Mouse (Mus musculus) frontal cortex, postnatal 25 days (tissue): Measurements from ENCODE around the gene Dnase2a.
"Not testable (repeated sequence)": the region's sequence is repeated elsewhere in the genome, so short reads cannot be mapped to it uniquely, and the experiment has no call there.

Source experiments
- DNase-seq, 2 experiments: peaks; one replicate each; pipeline ENCODE4 v3.0.0; 2022; ENCODE audit warnings: low spot score in 2 of 2

Dnase2a gene

GRCm38 (mm10) chr8:84907493-84907892 is 867 bp upstream of the Dnase2a start:
- DNase-seq = no peak

DNA sequence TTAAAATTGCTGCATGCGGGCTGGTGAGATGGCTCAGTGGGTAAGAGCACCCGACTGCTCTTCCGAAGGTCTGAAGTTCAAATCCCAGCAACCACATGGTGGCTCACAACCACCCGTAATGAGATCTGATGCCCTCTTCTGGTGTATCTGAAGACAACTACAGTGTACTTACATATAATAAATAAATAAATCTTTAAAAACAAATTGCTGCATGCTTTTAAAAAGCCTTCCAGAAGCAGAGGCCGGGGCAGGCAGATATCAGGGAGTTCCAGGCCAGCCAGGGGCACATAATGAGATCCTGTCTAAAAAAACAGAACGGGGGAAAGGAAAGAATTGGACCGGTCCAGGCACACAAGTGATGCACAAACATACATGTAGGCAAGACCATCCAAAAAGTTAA is 381 bp upstream of the Dnase2a start:
- not testable (repeated sequence) for DNase-seq

DNA sequence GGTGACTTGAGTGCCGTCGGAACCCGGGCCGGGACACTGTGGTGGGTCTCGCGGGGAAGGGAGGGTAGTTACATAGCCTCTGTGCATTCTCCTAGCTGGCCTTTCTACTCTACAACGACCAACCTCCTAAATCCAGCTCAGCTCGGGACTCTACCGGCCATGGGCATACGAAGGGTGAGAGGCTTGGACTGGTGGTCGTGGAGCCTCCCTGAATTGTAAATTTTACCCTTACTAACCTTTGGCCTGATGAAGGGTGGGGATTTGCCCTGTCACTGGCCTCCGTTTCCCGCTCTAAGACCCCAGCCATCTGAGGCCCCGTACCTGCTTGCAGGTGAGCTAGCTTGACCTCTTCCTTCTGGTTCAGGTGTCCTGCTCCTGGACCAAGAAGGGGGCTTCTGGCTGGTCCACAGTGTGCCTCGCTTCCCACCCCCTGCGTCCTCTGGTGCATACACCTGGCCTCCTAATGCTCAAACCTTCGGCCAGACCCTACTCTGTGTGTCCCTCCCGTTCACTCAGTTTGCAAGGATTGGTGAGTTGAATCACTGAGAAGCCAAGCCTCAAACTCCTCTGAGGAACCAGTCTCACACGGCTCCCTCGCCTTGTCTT is 905 bp downstream of the Dnase2a start:
- no peak for DNase-seq

- no peak for DNase-seq
Observed at GRCm38 (mm10) chr8:84909949-84910348, 1.6 kb downstream of the Dnase2a start.

DNA sequence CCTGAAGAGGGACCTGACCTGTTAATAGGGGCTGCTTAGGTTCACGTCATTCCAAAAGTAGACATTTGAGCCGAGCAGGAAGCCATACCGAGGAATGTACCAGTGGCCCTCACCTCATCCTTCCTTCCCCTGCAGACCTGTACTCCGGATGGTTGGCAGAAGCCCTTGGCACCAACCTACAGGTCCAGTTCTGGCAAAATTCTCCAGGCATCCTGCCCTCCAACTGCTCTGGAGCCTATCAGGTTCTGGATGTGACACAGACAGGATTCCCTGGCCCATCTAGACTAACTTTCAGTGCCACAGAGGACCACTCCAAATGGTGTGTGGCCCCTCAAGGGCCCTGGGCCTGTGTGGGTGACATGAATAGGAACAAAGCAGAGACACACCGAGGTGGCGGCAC is 2.2 kb downstream of the Dnase2a start:
- DNase-seq = no peak

- DNase-seq = no peak
Observed at GRCm38 (mm10) chr8:84911854-84912253, 3.5 kb downstream of the Dnase2a start.

DNA sequence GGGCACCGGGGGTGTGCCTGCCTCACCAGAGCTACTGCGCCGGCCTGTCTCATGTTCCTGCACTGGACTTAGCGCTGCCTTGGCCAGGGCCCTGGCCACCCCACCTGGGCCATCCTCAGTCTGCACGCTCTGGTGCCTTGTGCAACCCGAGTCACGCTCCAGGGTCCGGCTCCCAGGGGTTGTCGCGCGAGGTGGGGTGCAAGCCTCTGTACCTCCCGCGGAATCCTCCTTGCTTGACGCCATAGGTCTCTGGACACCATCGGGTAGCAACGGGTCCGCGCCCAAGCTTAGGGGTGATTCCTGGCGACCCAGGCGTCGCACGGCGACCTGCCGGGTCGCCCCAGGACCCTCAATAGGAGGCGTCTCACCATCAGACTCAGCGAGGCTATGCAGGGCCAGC is 4.0 kb downstream of the Dnase2a start:
- no peak for DNase-seq

DNA sequence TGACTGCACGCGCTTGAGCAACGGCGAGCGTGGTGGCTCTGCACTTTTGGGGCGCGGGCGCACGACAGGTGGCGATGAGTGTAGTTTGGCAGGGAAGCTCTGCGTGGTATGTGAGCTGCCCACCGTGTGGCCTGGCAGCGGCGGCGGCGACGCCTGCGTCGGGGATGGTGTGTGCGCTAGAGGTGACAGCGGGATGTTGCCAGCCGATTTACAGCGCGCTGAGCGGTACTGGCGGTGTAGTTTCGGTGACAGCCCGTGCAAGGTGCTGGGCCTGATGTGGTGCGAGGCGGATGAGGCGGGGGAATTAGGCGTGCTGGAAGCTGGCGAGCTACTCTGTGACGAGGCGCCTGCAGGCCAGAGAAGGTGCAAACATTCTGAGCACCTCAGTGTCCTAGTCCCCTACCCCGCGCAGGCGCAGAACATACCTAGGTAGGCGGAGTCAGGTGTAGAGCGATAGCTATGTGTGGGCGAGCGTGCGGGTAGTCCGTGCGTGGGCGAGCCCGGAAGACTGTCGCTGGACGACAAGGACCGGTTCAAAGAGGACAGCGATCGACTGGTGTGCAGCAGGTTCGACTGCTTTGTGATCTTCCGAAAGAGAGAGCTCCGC is 4.6 kb downstream of the Dnase2a start:
- DNase-seq = no peak

GRCm38 (mm10) chr8:84913502-84913900 is 5.1 kb downstream of the Dnase2a start:
- DNase-seq = no peak

DNA sequence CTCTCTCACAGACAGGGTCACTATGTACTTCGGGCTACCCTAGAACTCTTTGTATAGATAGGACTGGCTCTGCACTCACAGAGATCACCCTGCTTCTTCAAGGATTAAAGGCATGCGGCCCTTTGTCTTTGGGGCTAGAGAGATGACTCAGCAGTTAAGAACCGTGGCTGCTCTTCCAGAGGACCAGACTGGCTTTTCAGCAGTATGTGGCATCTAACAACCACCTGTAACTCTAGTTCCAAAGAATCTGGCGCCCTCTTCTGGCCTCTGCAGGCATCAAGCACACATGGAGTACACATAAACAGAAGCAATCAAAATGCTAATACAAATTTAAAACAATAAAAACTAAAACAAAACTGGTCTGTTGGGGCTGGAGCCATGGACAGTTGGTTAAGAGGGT is 5.6 kb downstream of the Dnase2a start:
- DNase-seq = no peak

GRCm38 (mm10) chr8:84915269-84915668 is 6.9 kb downstream of the Dnase2a start:
- no peak for DNase-seq

- no peak for DNase-seq
Observed at GRCm38 (mm10) chr8:84917781-84918180, 9.4 kb downstream of the Dnase2a start.

GRCm38 (mm10) chr8:84918646-84919045 is 10.3 kb downstream of the Dnase2a start:
- no peak for DNase-seq

DNA sequence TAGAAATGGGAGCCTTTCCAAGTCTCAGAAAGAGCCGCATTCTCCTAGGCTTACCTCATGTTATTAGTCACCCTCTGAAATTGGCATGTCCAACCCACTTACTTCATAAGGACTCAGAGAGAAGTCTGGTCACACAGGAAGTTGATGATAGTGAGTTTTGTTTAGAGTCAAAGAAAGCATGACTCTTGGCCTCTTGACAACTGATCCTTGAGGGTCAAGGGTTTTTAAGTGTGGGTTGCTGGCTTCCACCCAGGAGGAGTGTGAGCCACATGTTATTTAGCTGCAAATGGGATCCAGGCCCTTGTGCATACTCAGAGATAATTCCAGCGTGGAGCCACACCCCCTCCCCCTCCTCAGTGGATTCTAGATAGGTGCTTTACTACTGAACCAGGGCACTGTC is 13.2 kb downstream of the Dnase2a start:
- no peak for DNase-seq

DNA sequence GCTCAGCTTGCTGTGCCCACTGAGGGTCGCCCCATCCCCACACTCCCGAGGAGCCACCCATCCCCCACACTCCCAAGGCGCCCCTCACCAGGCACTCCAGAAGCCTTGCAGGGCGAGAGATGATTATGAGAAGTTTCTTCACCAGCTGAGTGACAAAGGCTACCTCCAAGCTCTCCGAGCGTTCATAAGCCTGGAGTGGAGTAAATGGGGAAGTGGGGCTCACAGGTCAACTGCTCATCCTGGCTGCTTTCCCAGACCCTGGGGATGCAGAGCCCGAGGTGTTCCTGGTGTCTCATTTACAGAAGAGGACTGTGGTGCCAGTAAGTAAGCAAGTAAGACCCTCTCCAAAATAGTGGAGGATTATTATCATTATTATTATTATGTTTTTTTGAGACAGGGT is 17.2 kb downstream of the Dnase2a start:
- no peak for DNase-seq

GRCm38 (mm10) chr8:84927513-84927912 is 19.2 kb downstream of the Dnase2a start:
- DNase-seq = no peak

- DNase-seq = no peak
Observed at GRCm38 (mm10) chr8:84928456-84929306, 20.3 kb downstream of the Dnase2a start.

- DNase-seq = no peak
Observed at GRCm38 (mm10) chr8:84930582-84930981, 22.2 kb downstream of the Dnase2a start.

DNA sequence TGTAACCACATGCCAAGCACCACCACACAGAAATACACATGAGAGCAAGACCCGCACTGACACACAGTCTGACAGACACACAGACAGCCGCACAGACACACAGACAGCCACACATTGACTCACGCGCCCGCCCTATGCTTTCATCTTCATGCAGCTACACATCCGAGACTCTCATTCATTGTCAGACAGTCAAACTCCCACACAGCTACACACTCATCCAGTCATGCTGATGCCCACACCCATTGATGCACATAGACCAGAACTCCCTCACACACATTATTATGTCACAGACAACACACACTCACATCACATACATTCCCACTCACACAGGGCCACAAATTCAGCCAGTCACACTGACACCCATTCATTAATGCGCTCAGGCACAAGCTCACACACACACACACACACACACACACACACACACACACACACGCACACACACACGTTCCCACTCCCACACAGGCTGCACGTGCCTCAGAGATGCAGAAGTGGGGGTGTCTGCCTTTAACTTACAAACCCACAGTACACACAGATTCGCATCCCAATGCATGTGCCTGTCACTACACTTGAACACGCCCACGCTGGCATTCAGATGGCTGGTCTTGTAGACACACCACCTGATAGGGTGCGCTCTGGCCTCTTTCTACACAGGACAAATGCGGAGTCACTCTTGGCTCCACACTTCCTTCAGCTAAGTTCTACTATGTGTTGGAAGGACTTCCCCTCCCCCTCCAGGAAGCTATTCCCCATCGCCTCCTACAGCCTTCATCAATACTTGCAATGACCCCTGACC is 25.6 kb downstream of the Dnase2a start:
- no peak for DNase-seq

GRCm38 (mm10) chr8:84934860-84935259 is 26.5 kb downstream of the Dnase2a start:
- no peak for DNase-seq

- no peak for DNase-seq
Observed at GRCm38 (mm10) chr8:84935489-84935888, 27.1 kb downstream of the Dnase2a start.
